Mouse (Mus musculus) neural tube, embryonic 12.5 days (tissue): Measurements from ENCODE around the gene Gpc6. TPM values are rescaled to one million over a fixed set of nuclear protein-coding genes. Genes with fewer than 3 reads are reported as not detected.

Source experiments
- ATAC-seq: fragments of 200-750 bp; cut with Nextera tagmentation; 2 replicates; pipeline ENCODE4 v1.8.0; 2017; ENCODE audit warnings: low read depth, mild to moderate bottlenecking, moderate TSS enrichment, moderate library complexity; ENCODE audit not compliant: low FRiP score
- H3K27ac ChIP-seq: fragments of 300-500 bp; sonication (generic); 2 replicates; pipeline ENCODE4 v1.5.1; 2016
- H3K27me3 ChIP-seq: fragments of 300-500 bp; sonication (generic); replicated peaks from 2 replicates; pipeline ENCODE4 v1.6.1; 2016; ENCODE audit warnings: mild to moderate bottlenecking
- H3K36me3 ChIP-seq: fragments of 300-500 bp; sonication (generic); 2 replicates; pipeline ENCODE4 v1.6.1; 2016; ENCODE audit warnings: mild to moderate bottlenecking
- H3K4me1 ChIP-seq: fragments of 300-500 bp; sonication (generic); 2 replicates; pipeline ENCODE4 v1.6.1; 2016
- H3K4me2 ChIP-seq: fragments of 300-500 bp; sonication (generic); replicated peaks from 2 replicates; pipeline ENCODE4 v1.6.1; 2016; ENCODE audit warnings: mild to moderate bottlenecking
- H3K4me3 ChIP-seq: fragments of 300-500 bp; sonication (generic); 2 replicates; pipeline ENCODE4 v1.5.1; 2016
- H3K9ac ChIP-seq: fragments of 300-500 bp; sonication (generic); 2 replicates; pipeline ENCODE4 v1.6.1; 2016; ENCODE audit warnings: mild to moderate bottlenecking
- H3K9me3 ChIP-seq: fragments of 300-500 bp; sonication (generic); 2 replicates; pipeline ENCODE4 v1.6.1; 2016; ENCODE audit warnings: mild to moderate bottlenecking
- WGBS: fragments of 180-500 bp; shearing (Covaris S2); methylation state at CpG from one replicate; pipeline ENCODE4 v1.1.7; 2016; 5-methylcytosine and 5-hydroxymethylcytosine counted together
- polyA plus RNA-seq: library from polyadenylated mRNA; unstranded; fragments of >200 nt; fragmentation: Nextera tagmentation; extraction: Ambion mirVana; gene quantifications from 2 replicates; pipeline ENCODE4 v1.2.1, GENCODE M21; 2016

Gene Gpc6
- polyA plus RNA-seq, 1 experiment from 2014 or later: 30.5 TPM

DNA sequence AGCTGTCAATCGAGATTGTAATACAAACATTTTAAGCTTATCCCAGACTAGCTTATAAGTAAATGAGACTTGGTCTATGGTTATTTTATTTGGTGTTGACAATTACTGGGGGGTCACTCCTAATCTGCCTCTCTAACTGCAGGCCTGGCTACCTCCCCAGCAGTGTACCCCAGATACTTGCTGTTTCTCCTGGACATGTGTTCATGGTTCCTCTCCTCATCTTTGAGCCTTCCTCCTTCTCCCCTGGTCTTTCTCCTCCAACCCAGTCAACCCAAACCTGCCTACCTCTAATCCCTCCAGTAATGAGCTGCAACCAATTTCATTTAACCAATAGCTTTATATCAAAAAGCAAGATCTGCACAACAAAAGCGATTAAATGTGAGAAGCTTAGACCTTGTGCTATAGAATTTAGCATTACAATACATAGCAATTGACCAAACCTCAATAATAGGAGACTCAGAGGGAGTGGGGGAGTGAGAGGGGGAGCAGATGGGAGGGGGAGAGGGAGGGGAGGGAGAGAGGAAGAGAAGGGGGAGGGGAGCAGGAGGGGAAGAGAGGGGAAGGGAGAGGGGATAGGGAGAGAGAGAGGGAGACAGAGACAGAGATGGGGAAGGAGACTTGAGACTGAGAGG, 371.2 kb downstream of the Gpc6 start:
- no peak for ATAC-seq

DNA sequence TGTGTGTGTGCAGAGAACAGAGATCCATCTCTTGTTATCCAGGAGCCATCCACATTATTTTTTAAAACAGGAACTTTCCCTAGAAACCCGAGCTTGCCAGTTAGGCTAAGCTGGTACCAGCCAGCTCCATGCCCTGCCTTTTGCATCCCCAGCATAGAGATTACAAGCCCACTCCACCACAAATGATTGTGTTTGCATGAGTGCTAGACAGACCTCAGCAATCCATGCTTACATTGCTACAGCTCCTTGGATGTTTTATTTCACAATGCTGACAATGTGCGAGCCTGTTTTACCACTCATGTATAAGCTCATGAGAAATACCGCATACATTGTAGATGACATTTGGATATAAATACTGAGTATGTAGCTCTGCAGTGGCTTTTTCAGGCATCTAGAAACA, 375.9 kb downstream of the Gpc6 start:
- Histone ChIP-seq H3K27ac (no peak overlapping the region), H3K9me3 (no peaks in the 10 kb centered on the region), H3K9ac (no peak overlapping the region), H3K36me3 (no peaks in the 10 kb centered on the region), H3K4me2 (no peak overlapping the region), H3K4me1 (no peaks in the 10 kb centered on the region), H3K27me3 (no peaks in the 10 kb centered on the region), H3K4me3 (no peak overlapping the region)
- WGBS: 94% methylated on average over 3 of the region's 3 CpGs
- ATAC-seq: no peak

More for the DNA sequence above, 371.2 kb downstream of the Gpc6 start:
- Histone ChIP-seq H3K9ac (no peak overlapping the region), H3K4me3 (no peak overlapping the region), H3K9me3 (no peaks in the 10 kb centered on the region), H3K27ac (no peak overlapping the region), H3K4me2 (no peak overlapping the region), H3K27me3 (no peaks in the 10 kb centered on the region), H3K4me1 (no peaks in the 10 kb centered on the region), H3K36me3 (no peaks in the 10 kb centered on the region)
- 89% methylated on average over 2 of the region's 2 CpGs for WGBS

DNA sequence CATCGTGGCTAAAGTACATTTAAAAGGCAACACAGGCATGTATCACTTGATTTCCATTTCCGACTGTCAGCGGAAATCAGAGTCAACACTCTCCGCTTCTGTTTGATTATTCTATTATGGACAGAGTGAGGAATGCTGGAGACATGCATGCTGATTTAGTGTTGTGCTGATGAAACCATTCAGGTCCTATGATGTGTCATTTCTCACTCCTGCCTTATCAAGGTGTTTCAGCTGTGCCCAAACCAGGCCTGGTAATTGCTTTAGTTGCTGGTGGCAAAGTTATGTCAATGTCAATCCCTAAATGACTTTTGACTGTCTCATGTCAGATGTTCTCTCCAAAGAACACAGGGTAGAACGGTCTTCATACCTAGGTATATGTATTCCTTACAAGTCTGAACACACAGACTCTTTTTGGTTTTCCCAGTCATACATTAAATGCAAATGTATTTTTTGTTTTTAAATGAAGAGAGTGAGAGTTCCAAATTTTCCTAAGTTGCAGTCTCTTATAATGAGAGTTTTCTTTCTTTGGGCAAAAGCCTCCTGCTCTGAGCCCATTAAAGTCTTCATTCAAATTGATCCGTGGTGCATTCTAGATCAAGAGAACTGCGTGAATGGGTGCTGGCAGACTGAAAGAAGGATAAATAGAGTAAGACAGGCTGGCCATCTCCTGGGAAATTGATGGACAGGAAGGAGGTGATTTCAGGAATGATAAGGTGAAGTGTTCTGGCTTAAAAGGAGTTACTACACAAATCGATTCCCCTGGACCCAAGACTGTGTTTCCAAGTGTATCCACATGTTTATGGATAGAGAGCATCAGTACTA, 379.0 kb downstream of the Gpc6 start:
- Histone ChIP-seq H3K36me3 (no peaks in the 10 kb centered on the region), H3K9ac (no peak overlapping the region), H3K4me2 (no peak overlapping the region), H3K27ac (no peak overlapping the region), H3K9me3 (no peaks in the 10 kb centered on the region), H3K27me3 (no peaks in the 10 kb centered on the region), H3K4me3 (no peak overlapping the region), H3K4me1 (no peaks in the 10 kb centered on the region)
- ATAC-seq: no peak
- 75% methylated on average over 8 of the region's 8 CpGs for WGBS

DNA sequence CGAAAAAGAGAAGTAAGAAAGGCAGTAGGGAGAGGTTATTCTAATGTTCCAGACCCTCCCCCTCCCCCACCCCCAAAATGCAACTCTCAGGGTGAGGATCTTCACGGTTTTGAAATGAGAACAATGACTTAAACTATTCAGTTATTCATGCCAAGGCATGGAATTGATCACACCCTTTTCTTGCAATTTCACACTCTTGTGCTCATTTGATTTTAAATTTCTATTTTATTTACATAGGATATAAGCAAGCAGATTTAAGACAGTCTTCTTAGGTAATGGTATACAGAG, 379.6 kb downstream of the Gpc6 start:
- Histone ChIP-seq H3K4me1 (no peaks in the 10 kb centered on the region), H3K4me2 (no peak overlapping the region), H3K27ac (no peak overlapping the region), H3K27me3 (no peaks in the 10 kb centered on the region), H3K36me3 (no peaks in the 10 kb centered on the region), H3K9me3 (no peaks in the 10 kb centered on the region), H3K9ac (no peak overlapping the region), H3K4me3 (no peak overlapping the region)
- WGBS: 47% methylated on average over 2 of the region's 2 CpGs
- ATAC-seq: no peak

DNA sequence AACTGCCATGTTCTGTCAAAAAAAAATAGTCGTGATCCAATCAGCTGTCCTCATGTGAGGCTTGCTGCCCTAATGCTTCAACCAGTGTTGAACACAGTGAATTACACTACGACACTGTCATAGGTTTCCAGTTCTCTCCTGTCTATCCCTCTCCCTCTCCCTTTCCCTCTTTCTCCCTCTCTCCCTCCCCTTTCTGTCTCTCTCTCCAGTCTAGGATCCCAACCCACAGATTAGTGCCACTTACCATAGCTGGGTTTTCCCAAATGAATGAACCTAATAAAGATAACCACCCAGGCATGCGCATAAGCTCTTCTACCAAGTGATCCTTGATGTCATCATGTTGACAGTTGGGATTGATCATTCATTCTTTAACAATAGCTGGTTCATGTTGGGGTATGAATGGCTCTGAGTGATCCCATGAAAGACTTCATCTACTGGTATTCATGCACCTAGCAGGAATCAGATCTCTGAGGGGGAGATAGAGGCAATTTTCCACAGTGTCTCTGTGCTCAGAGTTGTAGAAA, 384.9 kb downstream of the Gpc6 start:
- WGBS: 86% methylated on average over 3 of the region's 3 CpGs
- H3K4me1 ChIP-seq: no peaks in the 10 kb centered on the region
- no peaks in the 10 kb centered on the region for H3K36me3 ChIP-seq
- H3K27ac ChIP-seq: no peak overlapping the region
- H3K9me3 ChIP-seq: no peaks in the 10 kb centered on the region
- no peak overlapping the region for H3K4me3 ChIP-seq
- H3K4me2 ChIP-seq: no peak overlapping the region
- no peak overlapping the region for H3K9ac ChIP-seq
- no peak for ATAC-seq
- H3K27me3 ChIP-seq: no peaks in the 10 kb centered on the region

DNA sequence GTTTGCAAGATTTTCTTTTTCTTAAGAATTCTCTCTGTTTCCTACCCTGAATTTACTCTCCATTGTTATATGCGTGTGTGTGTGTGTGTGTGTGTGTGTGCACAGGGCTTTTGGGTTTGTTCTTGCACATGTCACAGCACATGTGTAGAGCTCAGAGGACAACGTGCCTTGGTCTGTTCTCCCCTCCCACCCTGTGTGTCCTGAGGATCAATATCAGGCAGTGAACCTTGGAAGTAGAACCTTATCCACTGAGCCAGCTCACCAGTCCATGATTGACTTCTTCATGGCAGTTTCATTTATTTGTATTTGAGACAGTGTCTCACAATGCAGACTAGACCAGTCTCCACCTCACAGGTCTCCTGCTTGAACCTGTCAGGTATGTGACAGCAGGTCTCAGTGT, 399.1 kb downstream of the Gpc6 start:
- no peak for ATAC-seq
- no peak overlapping the region for H3K4me3 ChIP-seq
- H3K36me3 ChIP-seq: no peaks in the 10 kb centered on the region
- no peak overlapping the region for H3K27ac ChIP-seq
- no peaks in the 10 kb centered on the region for H3K4me1 ChIP-seq
- no peaks in the 10 kb centered on the region for H3K27me3 ChIP-seq
- no peak overlapping the region for H3K4me2 ChIP-seq
- no peak overlapping the region for H3K9ac ChIP-seq
- no peaks in the 10 kb centered on the region for H3K9me3 ChIP-seq
- 92% methylated on average over 2 of the region's 2 CpGs for WGBS

DNA sequence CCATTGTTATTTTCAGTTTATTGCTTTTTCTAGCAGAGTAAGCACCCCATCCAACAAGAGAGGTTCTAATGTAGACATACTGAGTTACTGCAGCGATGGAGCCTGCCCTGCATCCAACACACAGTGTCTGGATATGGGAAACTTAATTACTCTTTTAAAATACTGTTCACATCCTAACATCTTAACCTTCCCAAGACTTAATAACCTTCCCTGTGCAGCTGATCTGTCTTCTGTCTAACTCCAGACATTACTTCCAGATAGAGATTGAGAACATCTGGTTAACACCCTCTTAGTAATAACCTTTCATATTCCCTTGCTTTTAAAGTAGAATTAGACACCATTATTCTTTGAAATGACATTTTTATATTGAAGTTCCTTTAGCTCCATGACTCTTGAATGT, 407.1 kb downstream of the Gpc6 start:
- Histone ChIP-seq H3K4me1 (no peaks in the 10 kb centered on the region), H3K27me3 (no peaks in the 10 kb centered on the region), H3K9me3 (no peaks in the 10 kb centered on the region), H3K4me3 (no peak overlapping the region), H3K27ac (no peak overlapping the region), H3K4me2 (no peak overlapping the region), H3K9ac (no peak overlapping the region), H3K36me3 (no peaks in the 10 kb centered on the region)
- no peak for ATAC-seq
- WGBS: 67% methylated on average over 1 of the region's 1 CpGs

DNA sequence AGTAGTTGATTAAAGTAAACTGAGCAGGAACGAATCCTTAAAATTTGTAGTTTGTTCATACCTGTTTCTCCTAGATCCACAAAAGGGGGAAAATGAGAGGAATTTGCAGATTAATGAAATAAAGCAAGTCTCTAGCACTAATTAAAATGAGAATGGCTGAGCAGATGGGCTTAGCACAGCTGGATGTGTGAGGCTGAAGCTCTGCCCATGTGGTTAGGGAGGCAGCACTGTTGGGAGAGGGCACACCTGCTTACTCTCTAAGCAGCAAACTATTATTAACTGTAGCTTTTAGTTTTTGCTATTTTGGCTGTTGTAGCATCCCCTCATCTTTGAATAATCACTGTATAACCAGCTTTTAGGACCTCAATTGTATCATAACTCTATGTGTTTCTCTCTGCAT, 412.2 kb downstream of the Gpc6 start:
- Histone ChIP-seq H3K9me3 (no peaks in the 10 kb centered on the region), H3K36me3 (no peaks in the 10 kb centered on the region), H3K27ac (no peak overlapping the region), H3K4me3 (no peak overlapping the region), H3K4me2 (no peak overlapping the region), H3K27me3 (no peaks in the 10 kb centered on the region), H3K9ac (no peak overlapping the region), H3K4me1 (no peaks in the 10 kb centered on the region)
- ATAC-seq: no peak
- WGBS: 70% methylated on average over 1 of the region's 1 CpGs

DNA sequence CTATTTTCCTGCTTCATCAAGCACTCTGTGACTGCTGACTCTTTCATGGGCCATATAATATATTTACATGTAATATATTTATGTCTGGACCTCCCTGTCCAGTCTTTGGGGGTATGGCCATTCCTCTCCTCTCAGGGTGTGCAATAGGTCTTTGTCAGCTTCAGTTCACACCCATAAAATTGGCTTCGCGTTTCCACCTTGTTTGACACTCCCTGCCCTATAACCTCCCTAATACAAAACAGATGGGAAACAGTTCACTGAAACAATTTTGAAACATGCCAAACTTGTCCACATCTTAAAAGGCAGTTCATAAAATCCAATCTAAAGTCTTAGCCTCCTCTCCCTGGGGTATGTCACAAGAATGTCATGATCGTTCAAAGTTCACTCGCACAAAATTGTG, 415.4 kb downstream of the Gpc6 start:
- no peak for ATAC-seq
- H3K4me2 ChIP-seq: no peak overlapping the region
- WGBS: 73% methylated on average over 4 of the region's 4 CpGs
- H3K36me3 ChIP-seq: no peaks in the 10 kb centered on the region
- H3K27ac ChIP-seq: no peak overlapping the region
- H3K4me1 ChIP-seq: no peaks in the 10 kb centered on the region
- H3K9me3 ChIP-seq: no peaks in the 10 kb centered on the region
- H3K27me3 ChIP-seq: no peaks in the 10 kb centered on the region
- H3K4me3 ChIP-seq: no peak overlapping the region
- no peak overlapping the region for H3K9ac ChIP-seq

DNA sequence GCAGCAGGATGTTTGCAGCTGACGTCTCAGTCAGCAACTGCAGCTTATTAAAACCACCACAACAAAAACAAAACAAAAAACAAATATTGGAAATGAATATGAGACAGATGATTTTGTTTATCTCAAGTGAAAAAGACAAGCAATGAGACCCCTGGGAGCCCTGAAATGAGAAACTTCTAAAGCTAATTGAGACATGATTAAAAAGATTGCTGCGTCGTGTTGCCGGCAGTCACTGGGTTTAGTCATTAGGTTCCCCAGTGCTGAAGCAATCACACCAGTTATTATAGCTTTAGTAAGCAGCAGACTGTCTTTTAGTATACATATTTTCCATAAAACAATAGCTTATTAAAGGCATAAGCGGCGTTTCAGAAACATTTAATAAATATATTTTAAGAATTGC, 419.4 kb downstream of the Gpc6 start:
- no peak for ATAC-seq
- H3K27ac ChIP-seq: no peak overlapping the region
- H3K27me3 ChIP-seq: no peaks in the 10 kb centered on the region
- no peak overlapping the region for H3K4me2 ChIP-seq
- no peak overlapping the region for H3K9ac ChIP-seq
- H3K9me3 ChIP-seq: no peaks in the 10 kb centered on the region
- WGBS: 79% methylated on average over 6 of the region's 6 CpGs
- H3K4me3 ChIP-seq: no peak overlapping the region
- H3K4me1 ChIP-seq: no peaks in the 10 kb centered on the region
- no peaks in the 10 kb centered on the region for H3K36me3 ChIP-seq

DNA sequence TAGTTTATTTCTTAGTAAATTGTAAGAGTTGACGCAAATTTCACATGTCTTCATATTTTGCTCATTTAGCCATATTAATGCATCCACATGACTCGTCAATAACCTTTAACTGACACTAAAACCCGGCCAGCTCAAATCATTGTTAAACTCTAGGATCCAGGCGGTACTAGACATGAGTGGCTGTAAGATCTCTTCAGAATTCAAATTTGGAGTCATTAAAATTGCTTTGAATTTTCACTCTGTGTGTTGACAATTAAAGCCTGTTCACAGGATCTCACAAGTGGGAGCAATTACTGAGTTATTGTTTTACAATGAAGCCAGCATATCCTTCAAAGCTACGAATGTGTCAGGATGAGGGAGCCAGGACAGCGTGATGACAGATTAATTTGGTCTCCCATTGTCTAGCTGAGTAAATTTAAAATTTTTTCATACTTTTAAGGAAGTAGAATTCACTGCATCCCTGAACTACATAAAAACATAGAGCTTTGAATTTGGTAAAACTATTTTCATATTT, 421.3 kb downstream of the Gpc6 start:
- no peak overlapping the region for H3K4me3 ChIP-seq
- H3K27me3 ChIP-seq: no peaks in the 10 kb centered on the region
- no peaks in the 10 kb centered on the region for H3K4me1 ChIP-seq
- WGBS: 91% methylated on average over 6 of the region's 6 CpGs
- H3K4me2 ChIP-seq: no peak overlapping the region
- no peaks in the 10 kb centered on the region for H3K36me3 ChIP-seq
- H3K9me3 ChIP-seq: no peaks in the 10 kb centered on the region
- ATAC-seq: no peak
- H3K27ac ChIP-seq: no peak overlapping the region
- no peak overlapping the region for H3K9ac ChIP-seq

DNA sequence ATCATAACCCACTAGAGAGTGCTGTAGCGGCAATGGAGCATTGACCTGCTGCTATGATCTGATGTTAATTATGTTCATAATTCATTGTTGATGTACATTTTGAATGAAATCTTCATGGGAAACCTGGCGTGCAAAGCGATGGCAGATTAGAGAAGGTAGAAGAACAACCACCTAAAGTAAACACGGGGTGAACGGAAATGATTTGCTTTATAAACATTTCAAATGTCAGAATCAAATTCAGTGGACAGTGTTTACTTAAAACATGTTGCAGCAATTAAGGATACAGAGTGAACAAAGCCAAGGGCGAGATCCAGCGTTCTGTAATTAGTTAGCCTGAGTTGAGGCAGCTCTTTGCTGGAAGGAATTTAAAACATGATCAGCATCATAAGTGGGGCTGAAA, 426.2 kb downstream of the Gpc6 start:
- no peak overlapping the region for H3K9ac ChIP-seq
- H3K9me3 ChIP-seq: no peaks in the 10 kb centered on the region
- H3K36me3 ChIP-seq: no peaks in the 10 kb centered on the region
- no peaks in the 10 kb centered on the region for H3K27me3 ChIP-seq
- no peaks in the 10 kb centered on the region for H3K4me1 ChIP-seq
- H3K27ac ChIP-seq: no peak overlapping the region
- no peak for ATAC-seq
- H3K4me2 ChIP-seq: no peak overlapping the region
- no peak overlapping the region for H3K4me3 ChIP-seq
- WGBS: 90% methylated on average over 7 of the region's 7 CpGs
